Mouse (Mus musculus) thymus, adult 2 months (tissue): ENCODE data around the gene Ephb2.

Experiments used
- CTCF ChIP-seq: fragments of 200-500 bp; IDR thresholded peaks from 2 replicates; pipeline ENCODE4 v1.5.1; 2012; ENCODE audit warnings: mild to moderate bottlenecking, control low read depth, low read length, moderate library complexity, borderline replicate concordance; ENCODE audit not compliant: control insufficient read depth, poor library complexity, insufficient read depth; ENCODE audit errors: extremely low read depth
- POLR2A ChIP-seq: fragments of 200-500 bp; IDR thresholded peaks from 2 replicates; pipeline ENCODE4 v1.6.1; 2012; ENCODE audit warnings: mild to moderate bottlenecking, low read length, control low read depth, moderate library complexity; ENCODE audit not compliant: control insufficient read depth, poor library complexity, insufficient read depth; ENCODE audit errors: extremely low read depth

- no peak for TF ChIP-seq POLR2A
- TF ChIP-seq CTCF = no peak
These were observed 79.3 kb downstream of the Ephb2 start for GRCm38 (mm10) chr4:136756486-136756885.
